Mouse (Mus musculus): ENCODE measurements around the gene Tsacc. TPM values are rescaled to one million over a fixed set of nuclear protein-coding genes. Genes with fewer than 3 reads are reported as not detected.
"Not testable (repeated sequence)": the region's sequence is repeated elsewhere in the genome, so short reads cannot be mapped to it uniquely, and the experiment has no call there.

Tsacc gene
- polyA plus RNA-seq, 1 experiment from 2014 or later: 7.4 TPM

- H3K27me3 ChIP-seq (replicated peaks; ENCODE audit: control insufficient read depth, insufficient read depth, low read length): no peaks in the 10 kb centered on the region
- H3K4me3 ChIP-seq (ENCODE audit: low read depth, low read length): no peak overlapping the region
- no peak overlapping the region for H3K9ac ChIP-seq (ENCODE audit: low read length)
- 0 out of 2 replicates have a peak, but pooled peaks cover 3% of the 10 kb centered on the region for H3K4me1 ChIP-seq (ENCODE audit: control insufficient read depth, insufficient read depth, low read length)
- WGBS: 33% methylated on average over 4 of the region's 4 CpGs
- no peaks in the 10 kb centered on the region for H3K9me3 ChIP-seq (replicated peaks; ENCODE audit: control insufficient read depth, low read length)
- H3K27ac ChIP-seq (ENCODE audit: low read depth, low read length): no peak overlapping the region
- DNase-seq (ENCODE audit: low spot score) (peak; percentile 30), ATAC-seq (no peak)
- H3K36me3 ChIP-seq (ENCODE audit: control insufficient read depth, insufficient read depth, low read length): 0 out of 2 replicates have a peak, but pooled peaks cover 3% of the 10 kb centered on the region
- no peak overlapping the region for H3K4me2 ChIP-seq (ENCODE audit: low read length)
These were observed 4.8 kb downstream of the Tsacc start for GRCm38 (mm10) chr3:88291970-88292369.

- not testable (repeated sequence) for DNase-seq (ENCODE audit: low spot score); H3K27ac ChIP-seq (ENCODE audit: low read depth, low read length); ATAC-seq; H3K9ac ChIP-seq (ENCODE audit: low read length); H3K36me3 ChIP-seq (ENCODE audit: control insufficient read depth, insufficient read depth, low read length); H3K4me3 ChIP-seq (ENCODE audit: low read depth, low read length); H3K9me3 ChIP-seq (replicated peaks; ENCODE audit: control insufficient read depth, low read length); H3K4me1 ChIP-seq (ENCODE audit: control insufficient read depth, insufficient read depth, low read length); H3K4me2 ChIP-seq (ENCODE audit: low read length); H3K27me3 ChIP-seq (replicated peaks; ENCODE audit: control insufficient read depth, insufficient read depth, low read length)
- 71% methylated on average over 8 of the region's 10 CpGs for WGBS
These were observed 8.6 kb downstream of the Tsacc start for GRCm38 (mm10) chr3:88288133-88288713.

DNA sequence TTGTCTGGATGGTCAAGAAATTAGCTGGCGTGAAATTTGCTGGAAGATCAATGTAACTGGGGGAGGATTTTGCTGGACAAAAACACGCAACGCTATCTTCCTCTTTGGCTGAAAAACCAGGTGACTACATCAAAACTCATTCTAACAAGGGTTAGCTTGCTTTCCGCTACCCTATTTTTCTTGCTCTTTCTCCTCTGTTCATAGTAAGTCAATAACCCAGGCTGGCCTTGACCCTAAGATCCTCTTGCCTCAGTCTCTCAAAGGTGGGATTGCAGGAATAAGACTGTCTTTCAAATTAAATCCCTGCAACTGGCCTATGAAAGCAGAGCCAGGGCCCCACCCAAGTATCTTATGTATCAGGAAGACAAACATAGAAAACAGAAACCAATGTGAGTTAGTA, 9.7 kb downstream of the Tsacc start, which contains the start of gene Gm38392:
Gene Gm38392 (minus strand): TSS at position 101 of the 400 bp plus-strand sequence.
- H3K4me2 ChIP-seq (ENCODE audit: low read length): no peak within 1 kb of the TSS

DNA sequence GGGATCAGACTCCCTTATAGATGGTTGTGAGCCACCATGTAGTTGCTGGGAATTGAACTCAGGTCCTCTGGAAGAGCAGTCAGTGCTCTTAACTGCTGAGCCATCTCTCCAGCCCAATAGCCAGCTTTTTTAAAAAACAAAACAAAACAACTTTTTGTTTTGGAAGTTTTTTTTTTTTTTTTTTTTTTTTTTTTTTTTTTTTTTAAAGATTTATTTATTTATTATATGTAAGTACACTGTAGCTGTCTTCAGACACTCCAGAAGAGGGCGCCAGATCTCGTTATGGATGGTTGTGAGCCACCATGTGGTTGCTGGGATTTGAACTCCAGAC, 11.3 kb downstream of the Tsacc start:
- H3K4me3 ChIP-seq (ENCODE audit: low read depth, low read length); H3K9ac ChIP-seq (ENCODE audit: low read length); DNase-seq (ENCODE audit: low spot score); H3K27ac ChIP-seq (ENCODE audit: low read depth, low read length); ATAC-seq; H3K36me3 ChIP-seq (ENCODE audit: control insufficient read depth, insufficient read depth, low read length); H3K4me2 ChIP-seq (ENCODE audit: low read length); H3K27me3 ChIP-seq (replicated peaks; ENCODE audit: control insufficient read depth, insufficient read depth, low read length); H3K4me1 ChIP-seq (ENCODE audit: control insufficient read depth, insufficient read depth, low read length); H3K9me3 ChIP-seq (replicated peaks; ENCODE audit: control insufficient read depth, low read length): not testable (repeated sequence)
- no CpG with 5 or more reads among the region's 2 CpGs for WGBS

More for the DNA sequence above, 9.7 kb downstream of the Tsacc start, which contains the start of gene Gm38392:
- no peaks in the 10 kb centered on the region for H3K27me3 ChIP-seq (replicated peaks; ENCODE audit: control insufficient read depth, insufficient read depth, low read length)
- no peak within 1 kb of the TSS for H3K9ac ChIP-seq (ENCODE audit: low read length)
- H3K4me1 ChIP-seq (ENCODE audit: control insufficient read depth, insufficient read depth, low read length): no peaks in the 10 kb centered on the region
- 95% methylated on average over 4 of the region's 4 CpGs for WGBS
- H3K36me3 ChIP-seq (ENCODE audit: control insufficient read depth, insufficient read depth, low read length): no peaks in the 10 kb centered on the region
- H3K4me3 ChIP-seq (ENCODE audit: low read depth, low read length): no peak within 1 kb of the TSS
- DNase-seq (ENCODE audit: low spot score) (no peak), ATAC-seq (no peak)
- no peaks in the 10 kb centered on the region for H3K9me3 ChIP-seq (replicated peaks; ENCODE audit: control insufficient read depth, low read length)
- no peak within 1 kb of the TSS for H3K27ac ChIP-seq (ENCODE audit: low read depth, low read length)

DNA sequence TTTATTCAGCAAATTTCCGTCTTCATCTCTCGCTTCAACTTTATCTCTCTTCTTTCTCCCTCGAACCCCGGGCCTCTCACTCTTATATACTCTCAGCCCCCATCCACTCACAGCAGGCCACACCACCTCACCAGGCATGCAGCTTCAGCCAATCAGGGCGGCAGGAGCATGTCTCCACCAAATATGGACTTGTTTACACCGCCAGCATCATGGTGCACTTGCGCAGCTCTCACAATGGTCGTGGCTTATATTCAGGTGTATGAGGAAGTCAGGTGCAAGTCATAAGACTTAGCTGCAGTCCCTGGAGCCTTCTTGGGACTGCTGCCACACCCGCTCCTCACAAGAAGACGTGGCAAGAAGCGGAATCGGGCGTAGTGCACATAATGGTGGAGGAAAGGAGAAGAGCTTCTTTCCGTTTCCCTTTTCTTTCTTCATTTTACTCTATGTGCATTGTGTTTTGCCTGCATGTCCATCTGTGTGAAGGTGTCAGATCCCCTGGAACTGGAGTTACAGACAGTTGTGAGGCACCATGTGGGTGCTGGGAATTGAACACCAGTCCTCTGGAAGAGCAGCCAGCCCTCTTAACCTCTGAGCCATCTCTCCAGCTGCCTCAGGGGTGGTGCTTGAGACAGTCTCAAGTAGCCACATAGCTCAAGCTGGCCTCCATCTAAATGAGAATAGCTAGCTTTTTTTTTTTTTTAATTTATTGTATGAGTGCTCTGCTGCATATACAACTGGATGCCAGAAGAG, 11.8 kb downstream of the Tsacc start:
- H3K4me2 ChIP-seq (ENCODE audit: low read length); ATAC-seq: not testable (repeated sequence)
- WGBS: 96% methylated on average over 14 of the region's 14 CpGs

DNA sequence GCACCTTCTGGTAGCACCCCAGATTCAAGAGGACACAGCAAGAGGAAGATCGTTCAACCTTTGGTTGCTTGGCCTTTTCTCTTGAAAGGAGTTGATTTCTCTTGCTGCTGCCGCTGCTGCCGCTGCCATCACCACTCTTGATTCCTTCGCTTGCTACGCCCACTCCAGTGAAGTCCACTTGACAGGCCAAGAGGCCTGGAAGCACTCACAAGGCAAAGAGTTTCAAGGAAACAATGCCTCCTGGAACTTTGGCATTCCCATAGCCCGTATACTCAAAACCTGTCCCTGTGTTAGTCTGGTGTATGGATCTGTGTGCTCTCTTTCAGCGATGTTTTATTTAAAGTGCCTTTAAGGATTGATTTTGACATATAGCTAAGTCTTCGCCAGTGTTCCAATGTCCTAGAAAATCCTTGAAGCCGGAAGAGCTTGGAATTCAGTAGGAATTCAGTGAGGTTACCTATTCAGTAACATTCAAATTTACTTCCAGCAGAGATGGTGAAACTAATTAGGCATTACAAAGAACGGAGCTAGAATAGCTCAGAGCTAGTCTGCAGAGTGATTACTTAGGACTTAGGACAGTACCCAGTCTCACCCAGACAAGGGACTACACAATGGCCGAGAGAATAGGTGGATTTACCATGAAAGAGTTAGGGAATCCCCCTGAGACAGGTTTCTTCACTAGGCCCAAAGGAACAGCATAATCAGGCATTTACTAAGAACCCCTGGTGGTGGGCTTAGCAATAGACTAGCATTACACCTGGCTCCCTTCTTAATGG, 15.5 kb downstream of the Tsacc start:
- not testable (repeated sequence) for H3K4me3 ChIP-seq (ENCODE audit: low read depth, low read length); DNase-seq (ENCODE audit: low spot score); H3K9me3 ChIP-seq (replicated peaks; ENCODE audit: control insufficient read depth, low read length); ATAC-seq; H3K9ac ChIP-seq (ENCODE audit: low read length); H3K27me3 ChIP-seq (replicated peaks; ENCODE audit: control insufficient read depth, insufficient read depth, low read length); H3K4me1 ChIP-seq (ENCODE audit: control insufficient read depth, insufficient read depth, low read length); H3K27ac ChIP-seq (ENCODE audit: low read depth, low read length); H3K36me3 ChIP-seq (ENCODE audit: control insufficient read depth, insufficient read depth, low read length); H3K4me2 ChIP-seq (ENCODE audit: low read length)
- 40% methylated on average over 11 of the region's 11 CpGs for WGBS

More for the DNA sequence above, 11.8 kb downstream of the Tsacc start:
- H3K27me3 ChIP-seq (replicated peaks; ENCODE audit: control insufficient read depth, insufficient read depth, low read length); H3K4me3 ChIP-seq (ENCODE audit: low read depth, low read length); H3K9ac ChIP-seq (ENCODE audit: low read length); H3K9me3 ChIP-seq (replicated peaks; ENCODE audit: control insufficient read depth, low read length); H3K4me1 ChIP-seq (ENCODE audit: control insufficient read depth, insufficient read depth, low read length); H3K36me3 ChIP-seq (ENCODE audit: control insufficient read depth, insufficient read depth, low read length); H3K27ac ChIP-seq (ENCODE audit: low read depth, low read length); DNase-seq (ENCODE audit: low spot score): not testable (repeated sequence)

DNA sequence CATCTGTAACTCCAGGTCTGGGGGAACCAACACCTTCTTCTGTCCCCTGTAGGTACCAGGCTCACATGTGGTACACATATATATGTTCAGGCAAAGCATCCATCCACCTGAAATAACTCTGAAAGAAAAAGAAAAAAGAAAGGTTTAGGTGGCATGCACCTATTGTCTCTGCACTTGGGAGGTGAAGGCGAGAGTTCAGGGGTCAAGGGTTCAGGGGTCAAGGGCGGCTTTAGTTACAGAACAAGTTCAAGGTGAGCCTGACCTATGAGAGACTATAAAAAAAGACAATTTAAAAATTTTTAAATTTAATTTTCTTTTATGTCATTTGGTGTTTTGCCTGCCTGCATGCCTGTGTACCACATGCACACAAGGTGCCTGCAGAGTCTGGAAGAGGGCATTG, 16.8 kb downstream of the Tsacc start:
- no peak overlapping the region for H3K27ac ChIP-seq (ENCODE audit: low read depth, low read length)
- no peak overlapping the region for H3K4me2 ChIP-seq (ENCODE audit: low read length)
- ATAC-seq (no peak), DNase-seq (ENCODE audit: low spot score) (no peak)
- H3K4me1 ChIP-seq (ENCODE audit: control insufficient read depth, insufficient read depth, low read length): no peaks in the 10 kb centered on the region
- H3K9ac ChIP-seq (ENCODE audit: low read length): no peak overlapping the region
- H3K27me3 ChIP-seq (replicated peaks; ENCODE audit: control insufficient read depth, insufficient read depth, low read length): no peaks in the 10 kb centered on the region
- H3K36me3 ChIP-seq (ENCODE audit: control insufficient read depth, insufficient read depth, low read length): no peaks in the 10 kb centered on the region
- H3K4me3 ChIP-seq (ENCODE audit: low read depth, low read length): no peak overlapping the region
- no peaks in the 10 kb centered on the region for H3K9me3 ChIP-seq (replicated peaks; ENCODE audit: control insufficient read depth, low read length)
- 96% methylated on average over 2 of the region's 2 CpGs for WGBS

DNA sequence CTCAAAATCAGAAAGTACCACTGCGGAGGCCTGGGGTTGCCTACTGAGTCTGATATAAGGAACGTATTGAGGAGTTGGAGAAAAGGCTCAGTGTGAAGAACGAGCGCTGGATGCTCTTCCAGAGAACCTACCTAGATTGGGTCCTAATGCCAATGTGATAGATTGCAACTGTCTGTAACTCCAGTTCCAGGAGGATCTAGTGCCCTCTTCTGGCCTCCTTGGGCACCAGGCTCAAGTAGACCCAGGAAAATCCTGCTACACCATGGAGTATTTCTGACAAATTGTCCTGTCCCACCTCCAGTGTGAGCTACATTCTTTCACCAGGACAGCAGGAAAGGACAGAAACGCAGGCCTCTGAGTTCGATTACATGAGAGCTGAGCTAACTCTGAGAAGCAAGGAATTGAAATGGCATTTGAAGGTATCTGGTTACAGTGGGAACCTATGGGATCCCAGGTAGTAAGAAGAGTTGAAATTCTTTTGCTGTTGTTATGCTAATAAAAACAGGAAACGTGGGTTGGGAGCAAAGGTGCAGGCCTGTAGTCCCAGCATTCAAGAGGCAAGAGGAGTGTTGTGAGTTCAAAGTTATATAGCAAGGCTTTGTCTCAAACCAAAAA, 20.2 kb downstream of the Tsacc start:
- Histone ChIP-seq H3K36me3 (ENCODE audit: control insufficient read depth, insufficient read depth, low read length) (no peaks in the 10 kb centered on the region), H3K9me3 (replicated peaks; ENCODE audit: control insufficient read depth, low read length) (no peaks in the 10 kb centered on the region), H3K27ac (ENCODE audit: low read depth, low read length) (no peak overlapping the region), H3K4me2 (ENCODE audit: low read length) (no peak overlapping the region), H3K4me3 (ENCODE audit: low read depth, low read length) (no peak overlapping the region), H3K4me1 (ENCODE audit: control insufficient read depth, insufficient read depth, low read length) (no peaks in the 10 kb centered on the region), H3K9ac (ENCODE audit: low read length) (no peak overlapping the region), H3K27me3 (replicated peaks; ENCODE audit: control insufficient read depth, insufficient read depth, low read length) (no peaks in the 10 kb centered on the region)
- DNase-seq (ENCODE audit: low spot score) (peak; percentile 49), ATAC-seq (no peak)
- WGBS: 48% methylated on average over 7 of the region's 7 CpGs
